Mouse (Mus musculus) neural tube, embryonic 13.5 days (tissue): ENCODE data around the gene Scnn1a. TPM values are rescaled to one million over a fixed set of nuclear protein-coding genes. Genes with fewer than 3 reads are reported as not detected.

ENCODE experiments used
- ATAC-seq: fragments of 200-750 bp; cut with Nextera tagmentation; 2 replicates; pipeline ENCODE4 v1.8.0; 2017; ENCODE audit warnings: low read depth, mild to moderate bottlenecking, moderate TSS enrichment, moderate library complexity
- H3K27ac ChIP-seq: fragments of 300-500 bp; sonication (generic); replicated peaks from 2 replicates; pipeline ENCODE4 v1.5.1; 2015; ENCODE audit warnings: moderate library complexity, mild to moderate bottlenecking, inconsistent platforms
- H3K27me3 ChIP-seq: fragments of 300-500 bp; sonication (generic); 2 replicates; pipeline ENCODE4 v1.6.1; 2015; ENCODE audit warnings: mild to moderate bottlenecking, inconsistent platforms
- H3K36me3 ChIP-seq: fragments of 300-500 bp; sonication (generic); 2 replicates; pipeline ENCODE4 v1.6.1; 2015; ENCODE audit warnings: mild to moderate bottlenecking, inconsistent platforms
- H3K4me1 ChIP-seq: fragments of 300-500 bp; sonication (generic); replicated peaks from 2 replicates; pipeline ENCODE4 v1.6.1; 2015; ENCODE audit warnings: inconsistent platforms
- H3K4me2 ChIP-seq: fragments of 300-500 bp; sonication (generic); 2 replicates; pipeline ENCODE4 v1.6.1; 2015; ENCODE audit warnings: inconsistent platforms, mild to moderate bottlenecking, moderate library complexity
- H3K4me3 ChIP-seq: fragments of 300-500 bp; sonication (generic); 2 replicates; pipeline ENCODE4 v1.5.1; 2015; ENCODE audit warnings: mild to moderate bottlenecking, inconsistent platforms
- H3K9ac ChIP-seq: fragments of 300-500 bp; sonication (generic); 2 replicates; pipeline ENCODE4 v1.6.1; 2015; ENCODE audit warnings: moderate library complexity, mild to moderate bottlenecking, inconsistent platforms
- H3K9me3 ChIP-seq: fragments of 300-500 bp; sonication (generic); 2 replicates; pipeline ENCODE4 v1.6.1; 2016; ENCODE audit warnings: inconsistent platforms
- WGBS: fragments of 180-500 bp; shearing (Covaris S2); methylation state at CpG from one replicate; pipeline ENCODE4 v1.1.7; 2015; 5-methylcytosine and 5-hydroxymethylcytosine counted together
- polyA plus RNA-seq: library from polyadenylated mRNA; unstranded; fragments of >200 nt; fragmentation: Nextera tagmentation; extraction: Ambion mirVana; gene quantifications from 2 replicates; pipeline ENCODE4 v1.2.1, GENCODE M21; 2015

Scnn1a gene
- polyA plus RNA-seq, 1 experiment from 2014 or later = 0.36 TPM

GRCm38 (mm10) chr6:125312581-125313355 lies 7.7 kb upstream of the Scnn1a start:
- H3K27me3 ChIP-seq = 0 out of 2 replicates have a peak, but pooled peaks cover 4% of the 10 kb centered on the region
- ATAC-seq = no peak
- H3K4me1 ChIP-seq = peaks cover 31% of the 10 kb centered on the region
- H3K4me3 ChIP-seq = peak overlapping the region; percentile 39
- 72% methylated on average over 22 of the region's 22 CpGs for WGBS
- no peak overlapping the region; the same call in 1 of the 2 replicates for H3K27ac ChIP-seq
- no peaks in the 10 kb centered on the region for H3K9me3 ChIP-seq
- H3K4me2 ChIP-seq = peak overlapping the region; percentile 54
- H3K9ac ChIP-seq = peak overlapping the region; percentile 72; the same call in 1 of the 2 replicates
- no peaks in the 10 kb centered on the region for H3K36me3 ChIP-seq

DNA sequence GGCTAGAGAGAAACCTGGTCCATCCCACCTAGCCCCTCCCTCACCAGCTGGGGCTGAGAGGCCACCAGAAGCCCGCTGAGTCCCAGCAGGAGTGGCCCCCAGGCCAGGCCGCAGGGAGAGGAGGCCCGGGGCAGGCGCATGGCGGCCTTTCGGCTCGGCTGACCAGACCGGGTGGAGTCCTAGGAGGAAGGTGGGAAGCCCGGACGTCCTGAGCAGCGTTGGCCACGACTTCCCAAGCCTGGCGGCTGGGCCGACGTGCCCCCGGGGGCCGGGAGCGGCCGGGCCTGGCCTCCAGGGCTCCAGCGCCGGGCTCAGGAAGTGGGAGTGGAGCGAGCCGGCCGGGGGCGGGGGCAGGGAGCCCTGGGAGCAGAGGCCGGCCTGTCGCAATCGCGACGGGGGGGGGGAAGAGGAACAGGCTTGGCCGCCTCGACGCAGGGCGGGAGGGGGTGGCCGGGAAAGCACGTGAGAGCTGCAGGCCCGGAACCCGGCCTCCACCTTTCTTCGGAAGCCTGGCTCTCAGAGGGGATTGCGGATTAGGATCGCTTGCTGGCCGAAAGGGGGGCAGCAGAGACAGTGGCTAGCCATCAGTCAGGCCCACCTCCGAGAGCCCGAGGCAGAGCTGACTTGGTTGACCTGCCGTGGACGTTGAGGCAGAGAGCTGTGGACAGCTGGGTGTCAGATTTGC lies 6.8 kb upstream of the Scnn1a start, which contains the start of gene Ltbr:
Gene Ltbr, minus strand, starts transcription at position 340 of the 685 bp plus-strand sequence.
- 2% methylated on average over 41 of the region's 46 CpGs for WGBS
- ATAC-seq = peak; percentile 71

DNA sequence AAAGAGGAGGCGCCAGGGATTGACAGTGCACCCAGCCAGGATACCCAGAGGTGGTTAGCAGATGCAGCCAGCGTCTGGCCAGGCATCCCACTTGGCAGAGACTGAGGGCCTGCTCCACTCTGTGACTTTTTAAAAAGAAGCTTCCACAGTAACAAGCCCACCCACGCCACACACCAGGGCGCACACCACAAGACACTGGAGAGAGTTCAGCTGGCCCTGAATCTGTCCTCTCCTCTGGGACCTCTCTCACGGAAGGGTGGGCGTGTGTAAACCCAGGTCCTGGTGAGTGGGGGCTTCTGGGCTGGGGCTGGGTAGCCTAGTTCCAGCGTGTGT lies 6.3 kb upstream of the Scnn1a start:
- Histone ChIP-seq H3K36me3 (no peaks in the 10 kb centered on the region), H3K4me1 (peaks cover 25% of the 10 kb centered on the region), H3K9ac (peak overlapping the region; percentile 72), H3K4me2 (peak overlapping the region; percentile 54), H3K4me3 (peak overlapping the region; percentile 39), H3K27ac (no peak overlapping the region), H3K27me3 (peaks cover 7% of the 10 kb centered on the region; the same call in 1 of the 2 replicates), H3K9me3 (no peaks in the 10 kb centered on the region)
- ATAC-seq = peak; percentile 51
- 66% methylated on average over 7 of the region's 7 CpGs for WGBS

More for the DNA sequence above, 6.8 kb upstream of the Scnn1a start, which contains the start of gene Ltbr:
- Histone ChIP-seq H3K4me1 (peaks cover 31% of the 10 kb centered on the region), H3K27ac (no peak within 1 kb of the TSS; the same call in 1 of the 2 replicates), H3K4me2 (peak within 1 kb of the TSS; percentile 54), H3K27me3 (0 out of 2 replicates have a peak, but pooled peaks cover 4% of the 10 kb centered on the region), H3K4me3 (peak within 1 kb of the TSS; percentile 39), H3K36me3 (no peaks in the 10 kb centered on the region), H3K9me3 (no peaks in the 10 kb centered on the region), H3K9ac (peak within 1 kb of the TSS; percentile 72)

DNA sequence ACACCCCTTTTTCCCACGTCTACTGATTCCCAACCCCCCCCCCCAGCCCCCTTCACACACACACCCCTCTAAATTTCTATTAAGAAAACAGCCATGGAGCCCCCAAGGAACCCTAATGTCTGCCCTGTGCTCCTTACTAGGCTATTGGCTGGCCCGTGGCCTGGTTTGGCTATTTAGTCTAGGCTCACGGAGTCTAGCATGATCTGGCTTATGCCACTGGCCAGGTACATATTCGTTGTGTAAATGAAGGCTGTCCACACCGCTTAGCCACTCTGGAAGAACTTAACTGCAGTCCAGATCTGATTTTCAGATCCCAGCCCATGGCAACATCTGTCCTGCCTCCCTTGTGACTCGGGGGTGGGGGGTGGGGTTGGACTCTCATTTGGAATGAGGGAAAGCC lies 5.7 kb upstream of the Scnn1a start:
- no peak overlapping the region for H3K9ac ChIP-seq
- no peak overlapping the region for H3K27ac ChIP-seq
- 72% methylated on average over 6 of the region's 6 CpGs for WGBS
- no peak overlapping the region for H3K4me2 ChIP-seq
- peaks cover 12% of the 10 kb centered on the region for H3K27me3 ChIP-seq
- H3K4me1 ChIP-seq = peaks cover 23% of the 10 kb centered on the region
- no peaks in the 10 kb centered on the region for H3K36me3 ChIP-seq
- no peak for ATAC-seq
- no peak overlapping the region for H3K4me3 ChIP-seq
- no peaks in the 10 kb centered on the region for H3K9me3 ChIP-seq

- no peak overlapping the region for H3K27ac ChIP-seq
- H3K36me3 ChIP-seq = no peaks in the 10 kb centered on the region
- H3K27me3 ChIP-seq = peaks cover 35% of the 10 kb centered on the region
- H3K9me3 ChIP-seq = no peaks in the 10 kb centered on the region
- H3K4me3 ChIP-seq = no peak overlapping the region
- no peak overlapping the region for H3K4me2 ChIP-seq
- peaks cover 23% of the 10 kb centered on the region for H3K4me1 ChIP-seq
- 70% methylated on average over 7 of the region's 7 CpGs for WGBS
- no peak overlapping the region for H3K9ac ChIP-seq
- ATAC-seq = no peak
Measured at GRCm38 (mm10) chr6:125317077-125317476, 3.4 kb upstream of the Scnn1a start.

- Histone ChIP-seq H3K9ac (no peak overlapping the region), H3K27me3 (peaks cover 53% of the 10 kb centered on the region), H3K9me3 (no peaks in the 10 kb centered on the region), H3K36me3 (no peaks in the 10 kb centered on the region), H3K4me3 (no peak overlapping the region), H3K4me2 (no peak overlapping the region), H3K4me1 (peaks cover 3% of the 10 kb centered on the region), H3K27ac (no peak overlapping the region)
- no peak for ATAC-seq
- WGBS = 67% methylated on average over 15 of the region's 15 CpGs
Measured at GRCm38 (mm10) chr6:125318981-125319918, 1.2 kb upstream of the Scnn1a start.

- Histone ChIP-seq H3K27ac (no peak overlapping the region), H3K4me1 (no peaks in the 10 kb centered on the region; the same call in 1 of the 2 replicates), H3K9me3 (no peaks in the 10 kb centered on the region), H3K4me3 (no peak overlapping the region), H3K27me3 (peaks cover 53% of the 10 kb centered on the region), H3K9ac (no peak overlapping the region), H3K4me2 (no peak overlapping the region), H3K36me3 (no peaks in the 10 kb centered on the region)
- ATAC-seq = no peak
Measured at GRCm38 (mm10) chr6:125319919-125320296, 551 bp upstream of the Scnn1a start.

DNA sequence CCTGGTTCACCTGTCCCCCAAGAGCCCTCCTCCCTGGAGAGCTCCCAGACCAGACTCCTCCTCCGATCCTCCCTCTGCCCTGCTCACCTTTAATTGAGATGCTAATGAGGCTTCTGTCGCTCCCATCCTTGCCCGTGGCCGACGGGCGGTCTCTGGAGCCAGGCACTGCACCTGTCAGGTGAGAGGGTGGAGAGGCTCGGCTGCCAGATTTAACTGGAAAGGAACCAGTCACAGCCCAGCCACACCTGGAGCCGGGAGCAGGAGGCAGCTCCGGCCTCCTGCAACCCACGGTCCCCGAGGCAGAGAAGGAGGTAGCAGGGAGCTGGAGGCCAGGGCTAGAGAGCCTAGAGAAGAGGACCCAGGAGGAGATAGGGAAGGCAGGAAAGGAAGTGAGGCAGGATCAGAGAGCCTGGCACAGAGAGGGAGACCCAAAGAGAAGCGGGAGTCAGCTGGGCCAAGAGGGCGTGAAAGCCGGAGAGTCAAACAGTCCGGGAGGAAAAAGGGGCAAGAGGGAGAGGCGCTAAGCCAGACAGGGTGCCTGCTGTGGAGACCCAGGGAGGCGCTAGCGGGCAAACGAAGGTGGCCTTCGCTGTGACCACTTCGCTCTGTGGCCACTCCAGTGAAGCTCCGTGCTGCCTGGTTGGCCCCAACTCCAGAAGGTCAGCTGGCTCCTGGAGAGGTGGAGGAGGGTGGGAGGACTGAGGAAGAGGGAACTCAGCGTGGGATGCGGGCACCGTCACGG lies 826 bp downstream of the Scnn1a start:
- H3K4me3 ChIP-seq = no peak overlapping the region
- H3K27ac ChIP-seq = no peak overlapping the region
- WGBS = 7% methylated on average over 26 of the region's 26 CpGs
- H3K4me1 ChIP-seq = no peaks in the 10 kb centered on the region; the same call in 1 of the 2 replicates
- H3K4me2 ChIP-seq = no peak overlapping the region
- H3K36me3 ChIP-seq = no peaks in the 10 kb centered on the region
- peaks cover 50% of the 10 kb centered on the region for H3K27me3 ChIP-seq
- no peak overlapping the region for H3K9ac ChIP-seq
- ATAC-seq = no peak
- no peaks in the 10 kb centered on the region for H3K9me3 ChIP-seq

DNA sequence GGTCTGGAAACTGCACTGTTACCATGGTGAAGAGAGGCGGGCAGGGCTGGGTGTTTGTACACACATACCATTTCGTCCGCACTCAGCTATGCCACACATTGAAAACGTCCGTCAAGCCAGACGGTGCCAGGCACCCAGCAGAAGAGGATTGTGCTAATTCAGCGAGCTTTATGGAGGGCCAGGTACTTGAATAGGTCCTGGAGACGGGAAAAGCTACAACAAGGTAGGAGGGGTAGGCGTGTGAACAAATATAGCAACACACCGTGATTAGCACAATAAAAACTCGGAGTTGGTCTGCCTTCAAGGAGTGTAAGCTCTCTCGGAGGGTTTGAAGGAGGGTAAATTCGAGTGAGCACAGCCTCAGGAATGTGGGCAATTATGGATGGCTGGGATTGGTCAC lies 2.3 kb downstream of the Scnn1a start:
- H3K9ac ChIP-seq = no peak overlapping the region
- H3K27me3 ChIP-seq = peaks cover 50% of the 10 kb centered on the region
- no peak overlapping the region for H3K4me2 ChIP-seq
- H3K27ac ChIP-seq = no peak overlapping the region
- 60% methylated on average over 13 of the region's 13 CpGs for WGBS
- H3K36me3 ChIP-seq = no peaks in the 10 kb centered on the region
- no peaks in the 10 kb centered on the region; the same call in 1 of the 2 replicates for H3K4me1 ChIP-seq
- no peak overlapping the region for H3K4me3 ChIP-seq
- H3K9me3 ChIP-seq = no peaks in the 10 kb centered on the region
- no peak for ATAC-seq

GRCm38 (mm10) chr6:125323547-125323946 lies 3.1 kb downstream of the Scnn1a start:
- no peaks in the 10 kb centered on the region; the same call in 1 of the 2 replicates for H3K4me1 ChIP-seq
- no peak overlapping the region for H3K4me2 ChIP-seq
- no peak overlapping the region for H3K4me3 ChIP-seq
- H3K9ac ChIP-seq = no peak overlapping the region
- ATAC-seq = no peak
- H3K27me3 ChIP-seq = peaks cover 50% of the 10 kb centered on the region
- no peak overlapping the region for H3K27ac ChIP-seq
- H3K9me3 ChIP-seq = no peaks in the 10 kb centered on the region
- no peaks in the 10 kb centered on the region for H3K36me3 ChIP-seq
- 68% methylated on average over 6 of the region's 6 CpGs for WGBS

- Histone ChIP-seq H3K4me2 (no peak overlapping the region), H3K9ac (no peak overlapping the region), H3K4me3 (no peak overlapping the region), H3K4me1 (peaks cover 2% of the 10 kb centered on the region), H3K36me3 (no peaks in the 10 kb centered on the region), H3K27me3 (peaks cover 36% of the 10 kb centered on the region), H3K9me3 (no peaks in the 10 kb centered on the region), H3K27ac (no peak overlapping the region)
- WGBS = 72% methylated on average over 6 of the region's 6 CpGs
- no peak for ATAC-seq
Measured at GRCm38 (mm10) chr6:125325337-125325736, 4.9 kb downstream of the Scnn1a start.
